Mouse (Mus musculus) lung, postnatal 0 days (tissue): ENCODE results near the gene Pan2.

ENCODE experiments used
- CTCF ChIP-seq: IDR thresholded peaks from 2 replicates; pipeline ENCODE4 v1.5.1; 2016; ENCODE audit warnings: antibody characterized with exemption, mild to moderate bottlenecking
- EP300 ChIP-seq: IDR thresholded peaks from 2 replicates; pipeline ENCODE4 v1.6.1; 2016; ENCODE audit warnings: antibody characterized with exemption, mild to moderate bottlenecking, control low read depth

- TF ChIP-seq CTCF: no peak
- no peak for TF ChIP-seq EP300
Observed at GRCm38 (mm10) chr10:128258953-128259352, 44.2 kb upstream of the Pan2 start.
